Mouse (Mus musculus) embryonic facial prominence, embryonic 11.5 days (tissue): ENCODE results near the gene Sowahd. TPM values are rescaled to one million over a fixed set of nuclear protein-coding genes. Genes with fewer than 3 reads are reported as not detected.
A peak's percentile ranks its signal among the peaks of the same experiment; 100 is the strongest.
"Not testable (repeated sequence)": the region's sequence is repeated elsewhere in the genome, so short reads cannot be mapped to it uniquely, and the experiment has no call there.

Experiments used
- ATAC-seq: fragments of 200-750 bp; cut with Nextera tagmentation; replicated peaks from 2 replicates; pipeline ENCODE4 v1.8.0; 2017; ENCODE audit warnings: low read depth; ENCODE audit not compliant: insufficient number of reproducible peaks, low FRiP score, low TSS enrichment
- DNase-seq: peaks from one replicate; pipeline ENCODE4 v3.0.0-alpha.2; 2015; ENCODE audit warnings: low spot score
- H3K27ac ChIP-seq: fragments of 300-500 bp; sonication (generic); replicated peaks from 2 replicates; pipeline ENCODE4 v1.5.1; 2014; ENCODE audit warnings: mild to moderate bottlenecking, low read depth, low read length, control low read depth
- H3K27me3 ChIP-seq: fragments of 300-500 bp; sonication (generic); 2 replicates; pipeline ENCODE4 v1.6.1; 2014; ENCODE audit warnings: mild to moderate bottlenecking, low read length, moderate library complexity, mixed read lengths; ENCODE audit not compliant: control insufficient read depth, insufficient read depth
- H3K36me3 ChIP-seq: fragments of 300-500 bp; sonication (generic); replicated peaks from 2 replicates; pipeline ENCODE4 v1.6.1; 2014; ENCODE audit warnings: low read depth, mild to moderate bottlenecking, low read length, moderate library complexity, mixed read lengths; ENCODE audit not compliant: control insufficient read depth, insufficient read depth
- H3K4me1 ChIP-seq: fragments of 300-500 bp; sonication (generic); 2 replicates; pipeline ENCODE4 v1.6.1; 2014; ENCODE audit warnings: low read length, mixed read lengths; ENCODE audit not compliant: control insufficient read depth, insufficient read depth
- H3K4me2 ChIP-seq: fragments of 300-500 bp; sonication (generic); 2 replicates; pipeline ENCODE4 v1.6.1; 2014; ENCODE audit warnings: low read depth, mild to moderate bottlenecking, control low read depth, low read length, moderate library complexity
- H3K4me3 ChIP-seq: fragments of 300-500 bp; sonication (generic); 2 replicates; pipeline ENCODE4 v1.5.1; 2014; ENCODE audit warnings: low read depth, low read length, control low read depth
- H3K9ac ChIP-seq: fragments of 300-500 bp; sonication (generic); replicated peaks from 2 replicates; pipeline ENCODE4 v1.6.1; 2014; ENCODE audit warnings: mild to moderate bottlenecking, control low read depth, low read length
- H3K9me3 ChIP-seq: fragments of 300-500 bp; sonication (generic); replicated peaks from 2 replicates; pipeline ENCODE4 v1.6.1; 2016; ENCODE audit warnings: mild to moderate bottlenecking, low read length, inconsistent platforms, mixed read lengths; ENCODE audit not compliant: control insufficient read depth
- WGBS: fragments of 180-500 bp; shearing (Covaris S2); extraction: QIAGEN DNeasy Blood & Tissue Kit; methylation state at CpG from one replicate; pipeline ENCODE4 v1.1.7; 2014; 5-methylcytosine and 5-hydroxymethylcytosine counted together
- polyA plus RNA-seq: library from polyadenylated mRNA; unstranded; fragments of >200 nt; fragmentation: Nextera tagmentation; extraction: Ambion mirVana; gene quantifications from 2 replicates; pipeline ENCODE4 v1.2.1, GENCODE M21; 2014

Gene Sowahd
- polyA plus RNA-seq, 1 experiment from 2014 or later, result not detected

DNA sequence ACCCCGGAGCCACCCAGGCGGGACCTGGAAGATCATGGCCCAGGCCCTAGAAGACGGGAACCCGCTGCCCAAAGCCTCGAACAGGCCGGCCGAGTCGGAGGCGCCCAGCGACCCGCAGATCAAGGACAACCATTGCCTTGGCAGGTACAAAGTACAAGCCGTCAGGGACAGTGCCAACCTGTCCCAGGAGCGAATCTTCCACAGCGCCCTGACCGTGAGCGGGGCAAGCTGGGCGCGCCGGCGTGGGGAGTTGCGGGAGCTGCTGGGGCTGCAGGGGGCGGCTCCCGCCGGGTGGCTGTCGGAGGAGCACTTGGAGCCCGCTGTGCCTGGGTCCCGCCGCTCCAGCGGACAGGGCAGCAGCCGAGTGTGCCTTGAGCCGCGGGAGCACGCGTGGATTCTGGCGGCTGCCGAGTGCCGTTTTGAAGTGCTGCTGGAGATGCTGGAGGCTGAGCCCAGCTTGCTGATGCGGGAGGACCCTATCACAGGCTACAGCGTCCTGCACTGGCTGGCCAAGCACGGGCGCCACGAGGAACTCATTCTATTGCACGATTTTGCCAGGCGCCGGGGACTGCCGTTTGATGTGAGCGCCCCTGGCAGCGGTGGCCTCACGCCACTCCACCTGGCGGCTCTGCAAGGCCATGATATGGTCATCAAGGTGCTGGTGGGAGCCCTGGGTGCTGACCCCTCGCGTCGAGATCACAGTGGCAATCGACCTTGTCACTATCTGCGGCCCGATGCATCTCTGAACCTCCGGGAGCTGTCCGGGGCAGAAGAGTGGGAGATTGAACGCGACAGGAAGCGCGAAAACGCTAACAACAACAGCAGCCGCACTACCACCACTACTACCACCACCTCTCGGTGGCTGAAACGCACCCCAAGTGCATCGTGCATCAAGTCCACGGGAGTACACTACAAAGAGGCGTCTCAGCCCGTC lies 512 bp downstream of the Sowahd start:
- Histone ChIP-seq H3K27ac (no peak overlapping the region), H3K4me2 (peak overlapping the region; percentile 46), H3K4me3 (peak overlapping the region; percentile 21), H3K36me3 (no peaks in the 10 kb centered on the region), H3K27me3 (peaks cover 28% of the 10 kb centered on the region), H3K4me1 (peaks cover 3% of the 10 kb centered on the region; the same call in 1 of the 2 replicates), H3K9ac (no peak overlapping the region), H3K9me3 (no peaks in the 10 kb centered on the region)
- ATAC-seq, result no peak
- DNase-seq, result no peak
- WGBS, result 14% methylated on average over 67 of the region's 70 CpGs

DNA sequence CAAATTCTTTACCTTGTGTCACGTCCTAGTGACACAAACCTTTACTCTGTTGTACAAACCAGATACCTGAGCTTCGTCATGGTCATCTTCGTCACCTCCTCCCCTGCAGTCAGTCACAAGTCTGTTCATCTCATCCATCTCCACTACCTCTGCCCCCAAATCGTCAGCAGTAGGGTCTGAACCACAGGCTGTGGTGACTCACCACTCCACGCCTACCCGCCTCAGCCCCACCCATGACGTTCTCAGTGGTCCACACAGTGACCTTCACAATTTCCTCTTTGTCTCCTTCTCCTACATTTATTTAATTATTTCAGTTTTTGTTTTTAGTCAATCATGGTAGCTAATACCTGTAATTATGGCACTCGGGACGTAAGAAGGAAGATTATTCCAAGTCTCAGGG lies 15.3 kb downstream of the Sowahd start:
- ATAC-seq (no peak), DNase-seq (no peak)
- no peaks in the 10 kb centered on the region for H3K27me3 ChIP-seq
- H3K9me3 ChIP-seq, result no peaks in the 10 kb centered on the region
- H3K9ac ChIP-seq, result no peak overlapping the region
- no peak overlapping the region for H3K4me2 ChIP-seq
- H3K4me1 ChIP-seq, result no peaks in the 10 kb centered on the region
- H3K27ac ChIP-seq, result no peak overlapping the region
- H3K36me3 ChIP-seq, result no peaks in the 10 kb centered on the region
- no peak overlapping the region for H3K4me3 ChIP-seq
- WGBS, result 78% methylated on average over 9 of the region's 9 CpGs

DNA sequence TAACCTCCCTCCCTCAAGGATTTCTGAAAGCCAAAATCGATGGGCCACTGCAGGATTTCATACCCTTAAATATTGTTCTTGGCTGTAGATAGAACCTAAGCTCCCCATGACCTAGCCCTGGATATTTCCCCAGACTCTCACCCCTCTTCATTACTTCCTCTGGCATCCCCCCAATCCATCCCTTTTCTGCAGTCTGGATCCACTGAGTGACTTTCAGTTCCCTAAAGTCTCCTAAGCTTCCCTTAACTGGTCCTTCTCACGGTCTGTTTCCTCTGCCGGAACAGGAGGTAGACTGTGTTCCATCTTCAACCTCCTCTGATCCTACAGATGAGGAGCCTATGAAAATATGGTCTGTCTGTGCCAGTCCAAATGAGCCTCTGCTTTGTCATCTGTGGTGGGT lies 18.7 kb downstream of the Sowahd start:
- H3K4me2 ChIP-seq, result no peak overlapping the region
- no peak for ATAC-seq
- DNase-seq, result no peak
- no peak overlapping the region for H3K9ac ChIP-seq
- H3K36me3 ChIP-seq, result no peaks in the 10 kb centered on the region
- no peak overlapping the region for H3K27ac ChIP-seq
- no peak overlapping the region for H3K4me3 ChIP-seq
- H3K27me3 ChIP-seq, result no peaks in the 10 kb centered on the region
- no peaks in the 10 kb centered on the region for H3K4me1 ChIP-seq
- WGBS, result 84% methylated on average over 3 of the region's 3 CpGs
- no peaks in the 10 kb centered on the region for H3K9me3 ChIP-seq

DNA sequence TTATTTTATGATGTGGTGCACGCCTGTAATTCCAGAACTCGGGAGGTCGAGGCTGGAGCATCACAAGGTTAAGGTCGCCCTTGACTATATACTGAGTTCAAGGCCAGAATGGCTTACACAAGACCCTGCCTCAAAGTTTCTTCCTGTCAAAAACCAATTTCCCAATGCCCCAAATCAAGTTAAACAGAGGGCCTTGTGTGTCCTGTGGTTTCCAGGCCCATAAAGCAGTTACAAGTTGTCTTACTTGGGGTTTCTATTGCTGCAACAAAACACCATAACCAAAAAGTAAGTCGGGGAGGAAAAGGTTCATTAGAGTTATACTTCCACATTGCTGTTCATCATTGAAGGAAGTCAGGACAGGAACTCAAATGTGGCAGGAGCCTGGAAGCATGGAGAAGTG lies 20.1 kb downstream of the Sowahd start:
- WGBS, result 89% methylated on average over 5 of the region's 5 CpGs
- Histone ChIP-seq H3K4me3 (no peak overlapping the region), H3K27ac (no peak overlapping the region), H3K9ac (no peak overlapping the region), H3K9me3 (no peaks in the 10 kb centered on the region), H3K36me3 (no peaks in the 10 kb centered on the region), H3K27me3 (no peaks in the 10 kb centered on the region), H3K4me2 (no peak overlapping the region), H3K4me1 (no peaks in the 10 kb centered on the region)
- DNase-seq (no peak), ATAC-seq (no peak)

DNA sequence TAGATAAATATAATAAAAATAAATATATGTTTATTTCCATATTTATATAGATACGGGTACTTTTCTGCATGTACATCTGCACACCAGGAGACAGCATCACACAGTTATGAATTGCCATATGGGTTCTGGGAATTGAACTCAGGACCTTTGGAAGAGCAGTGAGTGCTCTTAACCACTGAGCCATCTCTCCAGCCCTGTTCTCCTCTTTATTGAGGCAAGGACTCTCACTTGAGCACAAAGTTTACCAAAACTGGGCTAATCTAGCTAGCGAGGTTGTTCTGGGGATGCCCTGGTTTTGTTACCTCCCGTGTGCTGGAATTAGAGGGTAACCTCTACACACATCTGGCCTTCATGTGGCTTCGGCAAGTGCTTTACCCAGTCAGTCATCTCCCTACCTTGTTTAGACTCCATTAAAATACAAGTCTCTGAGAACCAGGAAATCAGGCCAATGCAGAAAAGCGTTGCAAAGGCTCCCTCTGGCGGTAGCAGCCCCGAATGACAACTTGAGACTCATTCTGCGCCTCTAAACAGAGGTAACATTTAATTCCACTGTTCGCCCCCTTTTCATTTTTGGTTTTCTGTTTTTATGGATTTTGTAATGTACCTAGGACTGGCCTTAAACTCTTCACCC lies 25.7 kb downstream of the Sowahd start:
- Histone ChIP-seq H3K9me3 (no peaks in the 10 kb centered on the region), H3K9ac (no peak overlapping the region), H3K4me3 (no peak overlapping the region), H3K4me2 (no peak overlapping the region), H3K4me1 (no peaks in the 10 kb centered on the region), H3K27me3 (no peaks in the 10 kb centered on the region), H3K36me3 (no peaks in the 10 kb centered on the region), H3K27ac (no peak overlapping the region)
- DNase-seq, result peak; percentile 76
- WGBS, result 31% methylated on average over 9 of the region's 9 CpGs
- ATAC-seq, result no peak

DNA sequence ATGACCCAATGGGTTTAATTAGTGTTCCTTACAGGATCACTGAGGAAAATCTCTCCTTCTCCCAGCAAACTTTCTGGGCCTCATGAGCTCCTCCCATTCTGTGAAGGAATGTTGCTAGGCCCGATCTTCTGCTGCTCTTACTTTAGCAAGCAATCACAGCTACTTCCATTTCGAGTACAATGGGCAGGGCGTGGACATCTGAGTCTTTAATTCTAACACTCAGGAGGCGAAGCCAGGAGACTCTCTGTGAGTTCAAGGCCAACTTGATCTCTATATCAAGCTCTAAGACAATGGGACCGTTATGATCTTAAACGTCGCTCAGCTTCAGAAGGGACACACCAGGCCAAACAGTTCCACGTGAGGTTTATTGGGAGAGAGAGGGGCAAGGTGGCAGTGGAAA lies 28.0 kb downstream of the Sowahd start:
- ATAC-seq (no peak), DNase-seq (no peak)
- H3K27me3 ChIP-seq, result no peaks in the 10 kb centered on the region
- no peak overlapping the region for H3K4me3 ChIP-seq
- H3K4me2 ChIP-seq, result no peak overlapping the region
- no peak overlapping the region for H3K9ac ChIP-seq
- no peaks in the 10 kb centered on the region for H3K36me3 ChIP-seq
- H3K27ac ChIP-seq, result no peak overlapping the region
- H3K4me1 ChIP-seq, result no peaks in the 10 kb centered on the region
- 80% methylated on average over 8 of the region's 8 CpGs for WGBS
- no peaks in the 10 kb centered on the region for H3K9me3 ChIP-seq

DNA sequence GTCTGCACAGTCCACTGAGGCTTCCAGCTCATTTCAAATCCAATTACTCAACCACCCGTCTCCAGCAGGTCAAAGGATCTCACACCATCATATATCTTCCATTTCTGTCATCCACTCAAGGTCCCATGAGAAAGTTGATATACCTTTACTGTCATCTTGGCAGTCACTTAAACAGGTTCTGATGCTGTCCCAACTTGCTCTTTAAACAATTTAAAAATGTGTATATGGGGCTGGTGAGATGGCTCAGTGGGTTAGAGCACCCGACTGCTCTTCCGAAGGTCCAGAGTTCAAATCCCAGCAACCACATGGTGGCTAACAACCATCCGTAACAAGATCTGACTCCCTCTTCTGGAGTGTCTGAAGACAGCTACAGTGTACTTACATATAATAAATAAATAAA lies 31.7 kb downstream of the Sowahd start:
- not testable (repeated sequence) for H3K4me1 ChIP-seq, H3K36me3 ChIP-seq, H3K4me2 ChIP-seq, DNase-seq, H3K27ac ChIP-seq, H3K4me3 ChIP-seq, H3K9me3 ChIP-seq, H3K9ac ChIP-seq, H3K27me3 ChIP-seq, ATAC-seq
- 80% methylated on average over 3 of the region's 4 CpGs for WGBS

DNA sequence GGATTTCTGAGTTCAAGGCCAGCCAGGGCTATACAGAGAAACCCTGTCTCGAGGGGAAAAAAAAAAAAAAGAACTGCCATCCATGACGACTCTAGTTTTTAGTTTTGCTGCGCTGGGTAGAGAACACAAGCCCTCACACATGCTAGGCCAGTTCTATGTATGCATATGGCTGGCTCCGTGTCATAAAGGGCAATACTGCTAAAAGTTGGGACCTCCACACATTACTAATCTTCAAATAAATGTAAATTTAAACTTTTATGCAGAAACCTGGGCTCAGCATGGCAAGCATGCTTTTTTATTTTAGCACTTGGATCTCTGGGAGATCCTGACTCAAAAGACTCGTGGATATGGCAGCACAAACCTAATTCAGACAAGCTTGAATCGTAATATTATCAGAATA lies 32.5 kb downstream of the Sowahd start:
- Histone ChIP-seq H3K9me3 (no peaks in the 10 kb centered on the region), H3K27me3 (no peaks in the 10 kb centered on the region), H3K9ac (no peak overlapping the region), H3K4me1 (no peaks in the 10 kb centered on the region), H3K36me3 (no peaks in the 10 kb centered on the region), H3K27ac (no peak overlapping the region), H3K4me2 (no peak overlapping the region), H3K4me3 (no peak overlapping the region)
- 63% methylated on average over 6 of the region's 6 CpGs for WGBS
- DNase-seq (no peak), ATAC-seq (no peak)
